Comparison of ENCODE assay signal across 13 mouse cellular contexts in genomic region chr3:137647427-137648100, GRCm38 (mm10). TPM values are rescaled to one million over a fixed set of nuclear protein-coding genes. Genes with fewer than 3 reads are reported as not detected.
DNase-seq lines count a peak whose midpoint lies in the region; ATAC-seq lines count a peak whose summit lies in the region.
"Had no signal": no experiment of that assay in that cellular context is flagged by ENCODE, and none has a peak within 500 bp of the region (broad histone marks: within the 10 kb centered on the region; RNA-seq: fewer than 3 reads in every experiment).

No protein-coding gene starts in this region.

- H3K27me3 ChIP-seq in midbrain, embryonic 12.5 days = no peaks in the 10 kb centered on the region
- no peaks in the 10 kb centered on the region for H3K27me3 ChIP-seq in midbrain, embryonic 13.5 days
- no peaks in the 10 kb centered on the region for H3K27me3 ChIP-seq in heart, embryonic 10.5 days (ENCODE audit: insufficient read depth, poor library complexity, severe bottlenecking)

- no peak overlapping the region for H3K4me2 ChIP-seq in midbrain, embryonic 12.5 days (replicated peaks)
- no peak overlapping the region for H3K4me2 ChIP-seq in midbrain, embryonic 13.5 days (replicated peaks)

- peak; percentile 12 to 41 for DNase-seq in cerebellum, postnatal 10 days
- peak; percentile 38 to 75 for DNase-seq in left cerebral cortex, postnatal 25 days (ENCODE audit: low spot score in 2 of 2)
- peak; percentile 7 for DNase-seq in right cerebral cortex, postnatal 14 days
- no peak for DNase-seq in gastrocnemius, postnatal 36 days
- DNase-seq in heart, embryonic 10.5 days (ENCODE audit: low spot score) = no peak
- DNase-seq: kidney, adult 2 months had no signal

- no peak overlapping the region for H3K27ac ChIP-seq in midbrain, embryonic 12.5 days (replicated peaks)
- H3K27ac ChIP-seq in midbrain, embryonic 13.5 days = no peak overlapping the region
- no peak overlapping the region for H3K27ac ChIP-seq in heart, embryonic 10.5 days
- H3K27ac ChIP-seq: liver, embryonic 14.5 days had no signal

- H3K36me3 ChIP-seq in midbrain, embryonic 12.5 days = no peaks in the 10 kb centered on the region
- no peaks in the 10 kb centered on the region for H3K36me3 ChIP-seq in midbrain, embryonic 13.5 days
- no peaks in the 10 kb centered on the region for H3K36me3 ChIP-seq in heart, embryonic 10.5 days
- H3K36me3 ChIP-seq: G1E had no signal

- no peaks in the 10 kb centered on the region for H3K4me1 ChIP-seq in midbrain, embryonic 12.5 days
- peaks cover 4% of the 10 kb centered on the region; the same call in 1 of the 2 replicates for H3K4me1 ChIP-seq in midbrain, embryonic 13.5 days (replicated peaks)
- no peaks in the 10 kb centered on the region for H3K4me1 ChIP-seq in heart, embryonic 10.5 days

- no peaks in the 10 kb centered on the region for H3K9me3 ChIP-seq in midbrain, embryonic 12.5 days
- H3K9me3 ChIP-seq in midbrain, embryonic 13.5 days = no peaks in the 10 kb centered on the region
- H3K9me3 ChIP-seq in heart, embryonic 10.5 days = no peaks in the 10 kb centered on the region
- H3K9me3 ChIP-seq: G1E had no signal

- H3K9ac ChIP-seq in midbrain, embryonic 12.5 days (replicated peaks) = no peak overlapping the region
- no peak overlapping the region for H3K9ac ChIP-seq in midbrain, embryonic 13.5 days (replicated peaks)
- H3K9ac ChIP-seq: liver, embryonic 14.5 days had no signal

- no peak for ATAC-seq in cerebellum, adult (ENCODE audit: insufficient number of reproducible peaks, low FRiP score, low TSS enrichment)
- peak; percentile 60; the same call in 1 of the 2 replicates for ATAC-seq in midbrain, embryonic 12.5 days (ENCODE audit: low FRiP score, low read depth)
- ATAC-seq in midbrain, embryonic 13.5 days = no peak

- intact Hi-C loops in left cerebral cortex, postnatal 25 days (cut with DNase I) = no loop called here
- intact Hi-C loops in gastrocnemius, postnatal 36 days (cut with DNase I) = loop anchor here (10.0 kb wide), 1 partner anchor 107 kb away; no protein-coding TSS in a partner anchor

- 68% methylated on average over 12 of the region's 12 CpGs for WGBS in midbrain, embryonic 12.5 days
- 60% methylated on average over 12 of the region's 12 CpGs for WGBS in midbrain, embryonic 13.5 days
- 85% methylated on average over 12 of the region's 12 CpGs for WGBS in heart, embryonic 10.5 days

- no peak overlapping the region for H3K4me3 ChIP-seq in midbrain, embryonic 12.5 days
- H3K4me3 ChIP-seq in midbrain, embryonic 13.5 days (replicated peaks) = no peak overlapping the region
- no peak overlapping the region for H3K4me3 ChIP-seq in heart, embryonic 10.5 days

RNA-seq across cellular contexts. Expression of gene Gm21962, which starts 23.8 kb away (rescaled TPM):
- polyA plus RNA-seq in midbrain, embryonic 12.5 days (2016; fragmentation: Nextera tagmentation; extraction: Ambion mirVana) = not detected in 2 replicates
- not detected in 2 replicates for polyA plus RNA-seq in midbrain, embryonic 13.5 days (2015; fragmentation: Nextera tagmentation; extraction: Ambion mirVana)
- total RNA-seq in left cerebral cortex, postnatal 25 days (2021) = not detected
- total RNA-seq in gastrocnemius, postnatal 36 days (2021) = not detected
- not detected in 2 replicates for polyA plus RNA-seq in heart, embryonic 10.5 days (2016; fragmentation: Nextera tagmentation; extraction: Ambion mirVana)
- total RNA-seq: adrenal gland, adult 18-20 months had no signal
- polyA plus RNA-seq: G1E; heart, embryonic 16.5 days; kidney, adult 2 months; liver, embryonic 14.5 days had no signal

RNA-seq across cellular contexts. Expression of gene Ddit4l, which starts 26.2 kb away (rescaled TPM):
- polyA plus RNA-seq in midbrain, embryonic 12.5 days (2016; fragmentation: Nextera tagmentation; extraction: Ambion mirVana) = 9.3 and 9.4 TPM in 2 replicates
- polyA plus RNA-seq in midbrain, embryonic 13.5 days (2015; fragmentation: Nextera tagmentation; extraction: Ambion mirVana) = 8.3 and 8.6 TPM in 2 replicates
- total RNA-seq in left cerebral cortex, postnatal 25 days (2021) = 10 to 100 TPM; 24.1 to 25.8 TPM
- total RNA-seq in gastrocnemius, postnatal 36 days (2021) = 100 to 1,000 TPM; 128 to 139 TPM
- 3.2 and 5.9 TPM in 2 replicates for polyA plus RNA-seq in heart, embryonic 10.5 days (2016; fragmentation: Nextera tagmentation; extraction: Ambion mirVana)
- polyA plus RNA-seq: G1E had no signal

Comparison
In these comparisons a context has a peak if more than half of its experiments do, and no peak if none do; other contexts are left out.
1. DNase-seq: peak in cerebellum, postnatal 10 days (2 of 2), left cerebral cortex, postnatal 25 days (2 of 2) and right cerebral cortex, postnatal 14 days (single experiment); none in gastrocnemius, postnatal 36 days (0 of 2) and heart, embryonic 10.5 days (single experiment).